Mouse (Mus musculus) ovary, postnatal 14 days (tissue): ENCODE data around the gene Slc25a42.
"Not testable (repeated sequence)": the region's sequence is repeated elsewhere in the genome, so short reads cannot be mapped to it uniquely, and the experiment has no call there.

Experiments
- DNase-seq: peaks from one replicate; pipeline ENCODE4 v3.0.0; 2022; ENCODE audit warnings: low spot score

Slc25a42 gene

DNA sequence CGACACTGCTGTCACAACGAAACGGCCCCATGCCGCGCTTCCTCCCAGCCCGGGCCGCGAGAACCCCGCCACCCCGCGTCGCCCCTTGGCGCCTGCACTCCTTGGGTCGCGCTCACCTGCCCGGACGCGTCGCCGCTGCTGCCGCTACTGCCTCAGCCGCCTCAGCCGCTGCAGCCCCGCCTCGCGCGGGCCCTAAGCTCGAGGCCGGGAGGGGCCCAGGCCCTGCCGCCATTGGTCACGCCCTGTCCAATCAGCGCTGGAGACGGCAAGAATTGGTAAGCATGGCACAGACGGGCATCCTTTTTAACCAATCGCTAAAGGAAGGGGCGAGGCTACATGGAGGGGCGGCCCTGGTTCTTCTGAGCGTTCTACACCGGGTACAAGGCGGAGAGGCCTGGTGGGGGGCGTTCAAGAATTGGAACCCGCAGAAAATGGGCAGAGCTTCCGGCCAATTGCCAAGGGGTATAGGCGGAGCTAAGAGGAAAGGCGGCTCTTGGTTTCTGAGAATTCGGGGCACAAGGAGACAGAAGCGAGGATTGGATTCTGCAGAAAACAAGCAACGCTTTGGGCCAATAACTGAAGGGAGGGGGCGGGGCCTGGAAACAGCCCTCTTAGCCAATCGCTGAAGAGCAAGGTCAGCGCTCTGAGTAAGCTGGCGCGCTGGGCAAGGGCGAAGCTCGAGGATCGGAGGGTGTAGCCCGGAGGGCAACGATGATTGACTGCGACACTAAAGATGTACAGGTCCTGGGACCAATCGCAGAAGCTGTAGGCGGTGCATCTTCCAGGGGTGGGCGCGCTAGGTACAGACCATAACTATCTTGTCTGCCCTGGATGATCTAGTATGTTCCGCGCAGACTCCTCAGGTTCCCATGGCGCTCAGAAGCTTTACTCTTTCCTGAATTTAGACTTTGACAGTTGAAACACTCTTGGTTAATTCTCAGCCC lies at the start of gene Slc25a42:
Gene Slc25a42, minus strand, starts transcription at position 194 of the 944 bp plus-strand sequence.
- peak; percentile 95 for DNase-seq

DNA sequence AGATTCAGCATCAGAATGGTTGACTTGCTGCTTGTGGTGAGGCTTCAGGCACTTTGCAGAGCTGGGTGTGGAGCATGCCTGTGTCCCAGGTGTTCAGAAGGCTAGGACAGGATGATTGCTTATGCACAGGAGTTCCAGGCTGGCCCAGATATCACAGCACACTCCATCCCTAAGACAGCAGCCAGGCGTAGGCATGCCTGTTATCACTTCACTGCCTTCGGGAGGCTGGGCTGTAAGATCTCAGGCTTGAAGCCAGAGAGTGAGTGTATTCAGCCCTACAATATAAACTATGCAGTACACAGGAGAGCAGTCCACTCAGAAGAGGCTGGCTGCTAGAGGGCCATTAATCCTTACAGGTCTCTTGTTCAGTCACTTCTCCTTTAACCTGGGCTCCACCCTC lies 46.9 kb upstream of the Slc25a42 start:
- no peak for DNase-seq

DNA sequence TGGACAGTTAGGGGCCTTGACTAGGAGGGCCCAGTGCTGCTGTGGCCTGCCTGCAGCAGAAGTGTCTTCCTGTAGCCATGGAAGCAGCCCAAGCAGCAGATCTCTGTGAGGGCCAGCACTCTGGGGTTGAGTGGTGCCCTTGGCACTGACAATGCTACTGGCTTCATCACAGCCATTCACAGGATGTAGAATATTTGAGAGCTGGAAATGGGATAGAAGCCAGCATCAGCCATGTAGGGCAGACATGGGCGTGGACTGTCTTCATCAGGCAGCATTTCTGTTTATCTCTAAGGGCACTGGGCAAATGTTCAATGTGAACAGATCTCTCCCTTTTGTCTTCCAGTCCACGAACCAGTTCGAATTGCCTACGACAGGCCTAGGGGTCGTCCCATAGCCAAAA lies 46.5 kb upstream of the Slc25a42 start:
- no peak for DNase-seq

DNA sequence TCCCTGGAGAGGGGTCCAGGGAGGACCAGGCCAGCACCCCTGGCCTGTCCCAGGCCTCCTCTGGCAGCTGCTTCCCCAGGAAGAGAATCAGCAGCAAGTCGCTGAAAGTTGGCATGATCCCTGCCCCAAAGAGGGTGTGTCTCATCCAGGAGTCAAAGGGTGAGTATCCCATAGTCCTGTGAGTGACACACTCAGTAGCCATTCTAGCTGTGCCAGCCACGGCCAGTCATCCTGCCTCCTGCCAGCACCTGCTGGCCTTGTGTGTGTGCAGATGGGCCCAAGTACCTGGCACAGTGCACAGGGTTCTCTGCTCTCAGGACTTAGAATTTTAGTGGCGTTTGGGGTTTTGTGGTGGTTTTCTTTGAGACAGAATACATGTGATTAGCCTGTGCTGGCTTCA lies 45.4 kb upstream of the Slc25a42 start:
- DNase-seq, result no peak

DNA sequence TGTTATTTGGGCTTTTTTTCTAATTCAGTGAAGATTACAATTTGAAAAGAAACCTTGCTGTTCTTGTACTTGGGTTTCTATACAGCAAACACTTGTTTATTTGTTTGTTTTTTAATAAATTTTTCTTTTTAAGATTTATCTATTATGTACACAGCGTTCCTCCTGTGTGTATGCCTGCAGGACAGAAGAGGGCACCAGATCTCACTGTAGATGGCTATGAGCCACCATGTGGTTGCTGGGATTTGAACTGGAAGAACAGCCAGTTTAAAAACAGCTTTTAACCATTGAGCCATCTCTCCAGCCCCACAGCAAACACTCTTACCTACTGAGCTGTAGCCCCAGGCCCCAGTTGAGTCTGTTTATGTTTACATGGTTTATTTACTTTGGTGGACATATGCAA lies 42.5 kb upstream of the Slc25a42 start:
- no peak for DNase-seq

DNA sequence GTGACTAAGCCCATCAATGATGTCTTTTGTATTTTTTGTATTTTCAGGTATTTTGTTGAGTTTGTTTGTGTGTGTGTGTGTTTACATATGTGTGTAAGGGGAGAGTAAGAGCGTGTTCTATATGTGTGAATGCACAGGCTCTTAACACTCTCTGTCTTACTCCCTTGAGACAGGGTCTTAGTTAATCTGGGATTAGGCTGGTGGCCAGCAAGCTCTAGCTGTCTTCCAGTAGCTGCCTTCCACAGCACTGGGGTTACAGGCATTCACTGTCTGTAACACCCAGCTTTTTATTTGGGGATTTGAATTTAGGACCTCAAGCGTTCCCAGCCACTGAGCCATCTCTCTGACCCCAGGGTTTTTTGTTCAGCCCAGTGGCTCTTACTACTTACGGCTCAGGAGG lies 35.7 kb upstream of the Slc25a42 start:
- no peak for DNase-seq

DNA sequence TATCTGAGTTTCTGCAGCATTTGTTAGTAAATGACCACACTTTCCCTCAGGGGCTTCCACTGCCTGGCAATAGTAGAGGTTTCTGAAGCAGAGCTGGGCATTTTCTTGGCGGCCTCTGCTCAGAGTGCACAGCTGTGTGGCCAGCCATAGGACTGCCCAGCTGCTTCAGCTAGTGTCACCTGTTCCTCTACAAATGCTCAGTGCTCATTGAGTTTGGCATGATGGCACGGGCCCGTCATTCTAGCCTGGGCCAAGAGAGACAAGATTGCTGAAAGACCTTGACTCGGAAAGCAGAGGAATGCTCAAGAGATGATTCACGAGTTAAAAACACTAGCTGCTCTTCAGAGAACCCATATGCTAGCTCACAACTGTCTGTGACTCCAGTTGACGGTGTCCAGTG lies 34.5 kb upstream of the Slc25a42 start:
- DNase-seq, result no peak

DNA sequence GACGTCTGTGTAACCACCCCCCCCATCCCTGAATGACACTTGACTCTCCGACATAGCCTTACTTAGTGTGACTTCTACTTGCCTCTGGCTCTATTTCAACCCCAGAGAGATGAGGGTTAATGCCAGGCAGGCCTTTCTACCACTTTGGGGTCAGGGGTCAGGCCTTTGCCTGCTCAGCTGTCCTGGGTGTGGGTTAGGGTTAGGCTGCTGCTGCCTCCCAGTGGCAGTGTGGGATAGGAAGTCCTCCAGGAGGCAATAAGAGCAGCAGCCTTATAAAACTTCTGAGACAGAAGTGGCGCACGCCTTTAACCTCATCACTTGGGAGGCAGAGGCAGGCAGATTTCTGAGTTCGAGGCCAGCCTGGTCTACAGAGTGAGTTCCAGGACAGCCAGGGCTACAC lies 28.5 kb upstream of the Slc25a42 start:
- DNase-seq, result no peak

DNA sequence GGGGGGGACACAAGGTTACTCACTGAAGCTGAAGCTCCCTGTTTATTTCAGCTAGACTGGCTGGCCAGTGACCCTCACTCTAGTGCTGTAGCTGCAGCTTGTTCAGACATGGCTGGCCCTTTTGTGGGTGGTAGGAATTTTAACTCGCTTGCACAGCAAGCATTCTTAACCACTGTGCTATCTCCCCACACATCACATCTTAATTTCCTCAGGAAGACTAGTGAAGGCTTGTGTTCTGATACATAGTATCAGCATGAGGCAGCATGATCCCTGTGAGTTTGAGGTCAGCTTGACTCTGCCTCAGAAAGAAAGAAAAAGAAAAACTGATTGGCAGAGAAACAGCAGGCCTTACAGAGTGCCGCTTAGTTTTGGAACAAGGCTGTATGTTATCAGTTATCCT lies 25.7 kb upstream of the Slc25a42 start:
- no peak for DNase-seq

DNA sequence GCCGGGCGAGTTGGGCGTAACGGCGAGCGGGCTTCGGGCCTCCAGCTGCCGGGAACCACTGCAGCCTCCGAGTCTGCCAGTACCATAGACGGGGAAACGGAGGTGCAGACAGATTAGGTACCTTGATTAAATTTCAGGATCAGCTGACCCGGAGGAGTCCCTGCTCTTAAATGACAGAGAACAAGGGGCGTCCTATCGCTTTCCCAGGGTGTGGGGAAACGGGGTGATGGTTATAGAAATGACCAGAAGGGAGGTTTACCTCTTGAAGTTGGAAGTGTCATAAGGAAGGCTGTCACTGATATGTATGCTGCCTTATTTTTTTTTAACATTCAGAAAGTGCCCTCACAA lies 22.6 kb upstream of the Slc25a42 start:
- DNase-seq, result no peak

DNA sequence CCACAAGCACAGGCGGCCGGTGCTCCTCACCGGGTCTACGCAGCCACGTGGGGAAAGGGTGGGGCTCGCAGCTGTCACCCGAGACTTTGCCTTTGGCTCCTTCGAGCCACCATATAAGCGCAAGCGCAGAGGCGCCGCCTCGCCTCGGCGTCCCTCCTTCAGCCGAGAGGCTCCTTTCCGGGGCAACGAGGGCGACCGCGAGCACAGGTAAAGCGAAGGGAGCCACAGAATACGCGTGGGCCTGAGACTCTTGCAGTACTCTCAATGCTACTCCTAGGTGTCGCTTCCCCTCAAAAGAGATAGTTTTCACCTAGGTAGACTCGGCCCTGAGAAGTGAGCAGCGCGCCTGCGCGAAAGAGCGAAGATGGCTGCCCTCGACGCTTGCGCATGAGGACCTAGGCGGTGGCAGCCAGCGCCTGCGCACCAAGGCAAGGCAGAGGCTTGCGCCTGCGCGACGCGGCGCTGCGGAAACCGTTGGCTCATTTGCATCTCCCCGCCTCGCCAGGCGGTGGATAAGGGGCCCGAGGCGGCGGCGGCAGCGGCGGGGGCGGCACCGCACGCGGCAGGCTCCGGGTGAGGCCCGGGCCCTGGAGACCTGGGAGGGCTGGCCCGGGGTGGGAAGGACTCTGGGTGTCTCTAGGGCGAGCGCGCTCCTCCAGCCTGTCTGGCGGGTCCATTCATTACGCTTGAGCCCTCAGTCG lies 22.1 kb upstream of the Slc25a42 start, which contains the start of the genes Sugp2 and Armc6:
Gene Sugp2, plus strand, starts transcription at position 147 of the 701 bp plus-strand sequence.
Gene Armc6, minus strand, starts transcription at position 387 of the 701 bp plus-strand sequence.
- peak; percentile 87 for DNase-seq

DNA sequence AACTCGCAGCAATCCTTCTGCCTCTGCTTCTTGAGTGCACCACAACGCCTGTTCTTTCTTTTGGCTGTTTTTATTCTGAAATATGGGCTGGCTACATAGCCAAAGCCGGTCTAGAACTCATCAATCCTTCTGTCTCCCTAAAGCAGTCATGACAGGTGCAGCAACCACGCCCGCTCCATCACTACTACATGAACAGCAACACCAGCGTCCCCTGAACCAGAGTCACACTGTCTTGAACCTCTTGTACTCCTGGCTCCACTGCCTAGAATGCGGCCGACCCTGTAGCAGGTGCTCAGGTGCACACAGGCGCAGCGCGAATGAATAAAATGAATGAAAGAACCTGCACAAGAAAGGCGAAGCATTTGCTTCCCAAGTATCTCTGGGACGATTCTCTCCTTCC lies 21.5 kb upstream of the Slc25a42 start:
- no peak for DNase-seq

DNA sequence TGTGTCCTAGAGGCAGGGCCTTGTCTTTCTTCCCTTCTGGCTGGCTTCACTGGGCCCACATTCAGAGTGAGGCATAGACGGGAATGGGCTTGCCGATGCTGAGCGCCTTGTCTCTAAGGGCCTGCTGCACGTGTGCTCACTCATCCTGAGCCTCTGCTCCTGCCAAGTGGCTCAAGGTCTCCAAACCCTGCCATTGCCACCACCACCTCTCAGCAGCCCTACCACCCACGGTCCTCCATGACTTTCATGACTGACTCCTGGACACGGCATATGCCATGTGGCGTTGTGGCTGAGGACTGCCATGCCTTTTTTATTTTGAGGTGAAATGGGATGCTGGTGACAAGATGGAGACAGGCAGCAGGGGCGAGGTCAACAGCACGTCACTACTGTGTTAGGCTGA lies 18.7 kb upstream of the Slc25a42 start:
- DNase-seq, result no peak

DNA sequence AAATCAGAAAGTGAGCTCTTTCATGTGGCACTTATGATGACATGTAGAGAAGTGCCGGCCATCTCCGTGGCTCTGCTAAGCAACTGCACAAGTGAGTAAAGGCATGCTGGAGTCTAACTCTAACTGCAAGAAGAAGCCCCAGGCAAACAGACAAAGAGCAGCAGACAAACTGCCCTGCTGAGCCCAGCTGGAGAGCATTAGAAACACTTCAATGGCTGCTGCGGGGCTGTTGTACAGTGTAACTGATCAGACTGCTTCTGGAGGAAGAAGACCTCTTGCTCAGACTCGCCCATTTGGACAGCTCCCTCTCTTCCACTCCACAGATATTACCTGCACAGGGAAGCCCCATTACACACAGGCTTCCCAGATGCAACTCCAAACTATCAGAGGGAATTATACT lies 15.9 kb upstream of the Slc25a42 start:
- DNase-seq, result no peak

DNA sequence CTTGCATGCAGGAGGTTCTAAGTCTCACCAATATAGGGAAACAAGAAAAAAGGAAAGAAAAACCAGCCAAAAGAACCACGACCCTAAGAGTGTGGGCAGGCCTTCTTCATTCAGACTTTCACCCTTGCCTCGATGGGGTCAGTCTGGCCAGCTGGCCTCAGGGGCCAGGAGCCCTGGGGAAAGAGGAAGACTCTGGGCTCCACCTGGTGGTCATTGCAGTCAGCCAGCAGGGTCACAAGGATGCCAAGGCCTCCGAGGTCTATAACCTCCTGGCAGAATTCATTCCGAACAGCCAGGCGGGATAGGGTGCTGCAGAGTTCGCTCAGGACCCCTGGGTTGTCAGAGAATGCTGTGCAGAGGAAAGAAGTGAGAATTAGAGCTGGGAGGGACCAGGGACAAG lies 11.2 kb upstream of the Slc25a42 start:
- DNase-seq, result no peak

DNA sequence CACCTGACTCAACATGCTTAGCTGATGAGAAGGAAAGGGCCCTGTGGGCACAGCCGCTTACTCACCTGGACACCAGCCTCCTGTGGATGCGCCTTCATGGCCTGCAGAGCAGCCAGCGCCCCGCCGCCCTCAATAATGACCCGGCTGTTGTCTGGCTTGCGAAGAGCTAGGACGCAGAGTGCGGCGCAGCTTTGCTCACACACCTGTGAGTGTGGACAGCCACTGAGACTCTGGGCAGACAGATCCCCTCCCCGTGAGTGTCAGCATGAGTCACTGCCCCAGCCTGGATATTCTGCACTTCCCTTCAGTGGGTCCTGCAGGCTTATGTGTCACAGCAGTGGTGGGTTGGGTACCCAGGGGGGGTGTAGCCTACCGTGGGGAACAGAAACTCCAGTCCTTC lies 9.9 kb upstream of the Slc25a42 start:
- DNase-seq, result no peak

DNA sequence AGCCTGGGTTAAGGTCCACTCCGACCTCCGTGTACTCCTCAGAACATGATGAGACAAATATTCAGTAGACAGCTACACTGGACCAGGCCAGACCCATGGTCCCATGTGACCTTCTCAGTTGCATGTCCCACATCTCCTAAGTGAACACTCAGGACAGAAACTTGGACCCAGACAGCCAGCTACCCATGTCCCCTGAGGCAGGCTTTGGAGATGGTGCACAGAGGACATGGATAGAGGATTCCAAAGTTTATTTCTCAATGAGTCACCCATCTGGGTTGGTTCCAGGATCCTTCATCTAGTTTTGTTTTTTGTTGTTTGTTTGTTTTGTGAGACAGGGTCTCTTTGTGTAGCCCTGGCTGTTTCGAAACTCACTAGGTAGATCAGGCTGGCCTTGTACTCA lies 8.8 kb upstream of the Slc25a42 start:
- DNase-seq, result no peak

DNA sequence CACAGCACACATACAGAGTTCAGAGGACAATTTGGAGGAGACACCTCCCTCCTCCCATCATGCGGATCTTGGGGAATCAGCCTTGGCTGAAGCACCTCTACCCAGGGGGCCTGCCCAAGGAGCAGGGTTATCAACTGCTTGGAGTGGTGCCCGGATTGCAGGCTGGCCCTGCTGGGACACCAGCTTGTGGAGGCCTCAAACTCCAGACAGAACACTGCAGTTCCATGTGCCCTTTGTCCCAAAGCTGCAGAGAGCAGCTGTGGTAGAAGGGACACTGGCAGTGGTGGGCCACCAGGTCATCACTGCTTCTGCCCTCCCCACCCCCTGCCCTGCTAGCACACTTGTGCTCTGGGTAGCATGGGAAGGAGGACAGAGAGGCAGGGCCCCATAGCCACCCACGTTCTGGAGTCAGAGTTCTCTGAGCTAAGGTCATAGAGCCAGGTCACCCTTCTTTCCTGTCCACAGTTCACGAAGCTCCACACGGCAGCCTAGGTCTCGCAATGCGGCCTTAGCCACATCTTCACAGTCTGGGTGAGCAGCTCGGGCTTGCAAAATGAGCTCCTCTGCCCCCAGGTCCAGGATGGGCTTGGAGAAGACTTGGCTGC lies 8.2 kb upstream of the Slc25a42 start:
- no peak for DNase-seq

DNA sequence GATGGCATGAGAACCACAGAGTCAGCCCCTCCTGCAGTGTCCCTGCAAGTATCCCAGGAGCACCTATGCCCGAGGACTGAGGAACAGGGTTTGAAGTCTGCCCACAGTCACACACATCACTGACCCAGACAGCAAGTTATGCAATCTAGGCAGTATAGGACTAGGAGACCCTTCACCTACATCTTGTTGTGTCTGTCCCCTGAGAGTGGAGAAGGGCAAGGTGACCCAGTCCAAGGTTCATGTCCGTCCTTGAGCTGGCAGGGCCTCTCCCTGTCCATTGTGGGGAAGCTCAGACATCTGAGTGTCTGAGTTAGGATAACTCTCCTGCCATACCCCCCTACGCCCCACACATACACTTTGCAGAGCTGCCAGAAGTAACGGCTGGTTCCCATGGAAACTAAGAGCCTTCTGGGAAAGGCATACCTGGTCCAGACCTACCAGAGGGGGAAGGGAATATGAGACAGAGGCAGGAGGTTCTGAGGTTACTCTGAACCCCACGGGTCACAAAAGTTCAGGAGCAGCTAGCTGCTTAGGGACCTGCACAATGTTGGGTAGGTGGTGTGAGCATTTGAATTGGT lies 7.1 kb upstream of the Slc25a42 start:
- DNase-seq, result no peak

DNA sequence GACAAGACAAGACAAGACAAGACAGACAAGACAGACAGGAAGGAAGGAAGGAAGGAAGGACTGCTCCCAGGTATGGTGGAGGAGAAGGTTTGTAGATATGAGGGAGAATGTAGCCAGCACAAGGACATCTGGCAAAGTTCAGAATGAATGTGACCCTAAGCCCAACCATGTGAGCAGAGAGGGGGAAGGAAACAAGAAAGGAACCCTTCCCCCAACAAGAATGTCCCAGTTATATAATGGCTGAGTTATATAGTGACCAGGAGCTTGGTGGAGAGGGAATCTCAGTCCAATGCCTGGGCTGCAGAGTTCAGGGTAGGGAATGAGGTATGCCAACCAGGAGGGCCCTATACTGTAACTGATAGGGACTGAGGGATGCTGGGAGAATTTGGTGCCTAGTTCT lies 5.3 kb upstream of the Slc25a42 start:
- DNase-seq, result no peak

DNA sequence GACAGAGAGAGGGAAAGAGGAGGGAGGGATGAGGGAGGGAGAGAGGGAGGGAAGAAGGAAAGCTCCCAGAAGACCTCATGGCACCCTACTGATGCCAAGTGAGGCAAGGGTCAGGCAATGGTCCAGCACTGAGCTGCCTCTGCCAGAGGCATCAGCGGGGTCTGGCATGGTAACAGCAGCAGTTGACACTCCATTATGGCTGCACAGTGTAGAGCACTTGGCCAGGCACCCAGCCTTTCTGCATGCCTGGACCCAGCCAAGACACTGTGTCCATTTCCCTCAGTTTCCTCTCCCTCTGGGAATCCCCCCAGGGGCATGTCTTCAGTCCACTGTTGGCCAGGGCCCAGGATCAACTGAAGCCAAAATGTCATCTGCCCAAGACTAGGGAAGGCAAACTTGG lies 4.5 kb upstream of the Slc25a42 start:
- DNase-seq, result no peak

DNA sequence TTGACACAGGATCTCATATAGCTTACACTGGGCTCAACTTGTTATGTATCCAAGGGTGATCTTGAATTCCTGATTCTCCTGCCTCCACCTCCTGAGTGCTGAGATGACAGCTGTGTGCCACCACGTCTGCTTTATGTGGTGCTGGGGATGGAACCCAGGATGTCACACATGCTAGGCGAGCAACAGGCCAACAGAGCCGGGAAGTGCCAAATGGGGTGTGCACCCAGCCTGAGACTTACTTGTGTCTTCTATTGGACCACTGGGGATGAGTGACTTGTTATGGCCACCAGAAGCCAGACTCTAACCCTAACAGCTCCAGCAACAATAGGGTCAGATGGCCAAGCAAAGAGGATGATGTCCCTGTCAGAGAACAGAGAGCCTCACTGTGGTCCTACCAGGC lies 4.1 kb upstream of the Slc25a42 start:
- not testable (repeated sequence) for DNase-seq

DNA sequence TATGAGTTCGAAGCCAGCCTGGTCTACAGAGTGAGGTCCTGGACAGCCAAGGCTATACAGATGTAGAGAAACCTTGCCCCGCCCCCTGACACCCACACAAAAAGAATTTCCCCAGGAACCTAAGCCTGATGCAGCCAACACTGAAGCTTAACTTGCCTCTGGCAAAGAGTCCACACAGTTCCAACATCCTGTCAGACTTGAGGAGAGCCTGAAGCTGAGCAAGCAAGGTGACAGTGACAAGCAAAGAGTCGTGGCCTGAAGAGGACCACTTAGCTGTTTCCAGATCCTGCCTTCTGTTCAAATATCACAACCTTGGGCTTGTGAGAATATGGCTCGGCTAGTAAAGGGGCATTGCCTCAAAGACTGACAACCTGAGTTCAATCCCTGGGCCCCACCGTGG lies 3.0 kb upstream of the Slc25a42 start:
- no peak for DNase-seq
